Mouse (Mus musculus) embryonic fibroblast, embryonic 13.5 days (primary cell): ENCODE results near the gene Mthfr.

ENCODE experiments used
- CTCF ChIP-seq: IDR thresholded peaks from 2 replicates; pipeline ENCODE4 v1.5.1; 2011; ENCODE audit warnings: mild to moderate bottlenecking, control low read depth, low read length, moderate library complexity, borderline replicate concordance; ENCODE audit not compliant: insufficient read depth
- POLR2A ChIP-seq: IDR thresholded peaks from 2 replicates; pipeline ENCODE4 v1.6.1; 2011; ENCODE audit warnings: low read depth, mild to moderate bottlenecking, control low read depth, low read length, moderate library complexity

GRCm38 (mm10) chr4:148058218-148058819 is 19.4 kb downstream of the Mthfr start:
- TF ChIP-seq CTCF = no peak
- TF ChIP-seq POLR2A = no peak
